Mouse (Mus musculus) neural tube, embryonic 14.5 days (tissue): Measurements from ENCODE around the gene Ly6g6c. TPM values are rescaled to one million over a fixed set of nuclear protein-coding genes. Genes with fewer than 3 reads are reported as not detected.

Source experiments
- ATAC-seq: fragments of 200-750 bp; cut with Nextera tagmentation; 2 replicates; pipeline ENCODE4 v1.8.0; 2017; ENCODE audit warnings: low read depth, mild to moderate bottlenecking, moderate TSS enrichment, moderate library complexity
- H3K27ac ChIP-seq: fragments of 300-500 bp; sonication (generic); 2 replicates; pipeline ENCODE4 v1.5.1; 2014; ENCODE audit warnings: low read depth, mild to moderate bottlenecking, control low read depth, low read length, moderate library complexity, mixed read lengths
- H3K27me3 ChIP-seq: fragments of 300-500 bp; sonication (generic); 2 replicates; pipeline ENCODE4 v1.6.1; 2014; ENCODE audit warnings: low read length; ENCODE audit not compliant: control insufficient read depth, insufficient read depth
- H3K36me3 ChIP-seq: fragments of 300-500 bp; sonication (generic); 2 replicates; pipeline ENCODE4 v1.6.1; 2014; ENCODE audit warnings: low read length, mixed read lengths; ENCODE audit not compliant: control insufficient read depth, insufficient read depth
- H3K4me1 ChIP-seq: fragments of 300-500 bp; sonication (generic); 2 replicates; pipeline ENCODE4 v1.6.1; 2014; ENCODE audit warnings: low read length; ENCODE audit not compliant: control insufficient read depth, insufficient read depth
- H3K4me2 ChIP-seq: fragments of 300-500 bp; sonication (generic); 2 replicates; pipeline ENCODE4 v1.6.1; 2014; ENCODE audit warnings: mild to moderate bottlenecking, low read depth, low read length, control low read depth
- H3K4me3 ChIP-seq: fragments of 300-500 bp; sonication (generic); 2 replicates; pipeline ENCODE4 v1.5.1; 2014; ENCODE audit warnings: low read depth, low read length, control low read depth, mixed read lengths
- H3K9ac ChIP-seq: fragments of 300-500 bp; sonication (generic); replicated peaks from 2 replicates; pipeline ENCODE4 v1.6.1; 2014; ENCODE audit warnings: low read depth, mild to moderate bottlenecking, control low read depth, low read length, mixed read lengths
- H3K9me3 ChIP-seq: fragments of 300-500 bp; sonication (generic); 2 replicates; pipeline ENCODE4 v1.6.1; 2016; ENCODE audit warnings: low read length; ENCODE audit not compliant: control insufficient read depth
- WGBS: fragments of 180-500 bp; shearing (Covaris S2); extraction: QIAGEN DNeasy Blood & Tissue Kit; methylation state at CpG from one replicate; pipeline ENCODE4 v1.1.7; 2014; 5-methylcytosine and 5-hydroxymethylcytosine counted together
- polyA plus RNA-seq: library from polyadenylated mRNA; unstranded; fragments of >200 nt; fragmentation: Nextera tagmentation; extraction: Ambion mirVana; gene quantifications from 2 replicates; pipeline ENCODE4 v1.2.1, GENCODE M21; 2014

Ly6g6c gene
- polyA plus RNA-seq, 1 experiment from 2014 or later, result not detected

- no peak for ATAC-seq
- Histone ChIP-seq H3K9ac (no peak overlapping the region), H3K4me3 (no peak overlapping the region), H3K27me3 (no peaks in the 10 kb centered on the region), H3K27ac (no peak overlapping the region), H3K4me1 (no peaks in the 10 kb centered on the region), H3K4me2 (no peak overlapping the region), H3K9me3 (no peaks in the 10 kb centered on the region), H3K36me3 (no peaks in the 10 kb centered on the region)
- 77% methylated on average over 6 of the region's 6 CpGs for WGBS
Measured at GRCm38 (mm10) chr17:35021842-35022477, 43.2 kb upstream of the Ly6g6c start.

GRCm38 (mm10) chr17:35022541-35023060, 42.6 kb upstream of the Ly6g6c start:
- Histone ChIP-seq H3K4me1 (no peaks in the 10 kb centered on the region), H3K9ac (no peak overlapping the region), H3K36me3 (no peaks in the 10 kb centered on the region), H3K27me3 (no peaks in the 10 kb centered on the region), H3K4me3 (no peak overlapping the region), H3K9me3 (no peaks in the 10 kb centered on the region), H3K4me2 (no peak overlapping the region), H3K27ac (no peak overlapping the region)
- ATAC-seq, result no peak
- 93% methylated on average over 8 of the region's 8 CpGs for WGBS

- Histone ChIP-seq H3K36me3 (no peaks in the 10 kb centered on the region), H3K27me3 (no peaks in the 10 kb centered on the region), H3K9ac (no peak overlapping the region), H3K4me2 (no peak overlapping the region), H3K9me3 (no peaks in the 10 kb centered on the region), H3K27ac (no peak overlapping the region), H3K4me1 (no peaks in the 10 kb centered on the region), H3K4me3 (no peak overlapping the region)
- ATAC-seq, result no peak
- 89% methylated on average over 5 of the region's 5 CpGs for WGBS
Measured at GRCm38 (mm10) chr17:35023221-35023620, 42.0 kb upstream of the Ly6g6c start.

GRCm38 (mm10) chr17:35023756-35024155, 41.4 kb upstream of the Ly6g6c start:
- H3K4me3 ChIP-seq, result no peak overlapping the region
- no peak for ATAC-seq
- no peaks in the 10 kb centered on the region for H3K27me3 ChIP-seq
- H3K36me3 ChIP-seq, result no peaks in the 10 kb centered on the region
- 84% methylated on average over 4 of the region's 4 CpGs for WGBS
- no peaks in the 10 kb centered on the region for H3K4me1 ChIP-seq
- no peak overlapping the region for H3K4me2 ChIP-seq
- H3K9me3 ChIP-seq, result no peaks in the 10 kb centered on the region
- no peak overlapping the region for H3K27ac ChIP-seq
- H3K9ac ChIP-seq, result no peak overlapping the region

DNA sequence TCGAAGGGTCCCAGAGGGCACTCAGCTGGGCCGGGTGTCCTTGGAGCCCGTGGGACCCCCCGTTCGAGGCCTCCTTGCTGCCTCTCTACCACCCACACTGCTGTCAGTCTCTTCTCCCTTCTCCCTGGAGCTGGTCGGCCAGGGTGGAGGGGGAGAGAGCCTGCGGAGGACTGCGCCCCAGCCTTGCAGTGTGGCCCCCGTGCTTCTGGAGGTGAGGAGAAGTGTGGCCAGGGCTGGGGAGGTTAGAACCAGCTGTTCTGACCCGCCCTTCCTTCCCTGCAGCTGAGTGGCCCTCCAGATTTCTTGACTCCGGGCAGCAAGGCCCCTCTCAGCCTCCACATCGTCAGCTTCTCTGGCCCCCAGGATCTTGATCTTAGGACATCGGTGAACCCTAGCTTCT, 40.9 kb upstream of the Ly6g6c start:
- 82% methylated on average over 13 of the region's 13 CpGs for WGBS
- H3K4me1 ChIP-seq, result no peaks in the 10 kb centered on the region
- H3K36me3 ChIP-seq, result no peaks in the 10 kb centered on the region
- no peaks in the 10 kb centered on the region for H3K27me3 ChIP-seq
- no peak overlapping the region for H3K4me3 ChIP-seq
- no peak overlapping the region for H3K9ac ChIP-seq
- no peak overlapping the region for H3K4me2 ChIP-seq
- ATAC-seq, result no peak
- H3K9me3 ChIP-seq, result no peaks in the 10 kb centered on the region
- H3K27ac ChIP-seq, result no peak overlapping the region

GRCm38 (mm10) chr17:35024691-35025488, 40.3 kb upstream of the Ly6g6c start:
- Histone ChIP-seq H3K4me3 (no peak overlapping the region), H3K27ac (no peak overlapping the region), H3K9me3 (no peaks in the 10 kb centered on the region), H3K4me2 (no peak overlapping the region), H3K36me3 (no peaks in the 10 kb centered on the region), H3K27me3 (no peaks in the 10 kb centered on the region), H3K4me1 (0 out of 2 replicates have a peak, but pooled peaks cover 2% of the 10 kb centered on the region), H3K9ac (no peak overlapping the region)
- WGBS, result 78% methylated on average over 5 of the region's 10 CpGs
- no peak for ATAC-seq

GRCm38 (mm10) chr17:35026206-35026605, 39.0 kb upstream of the Ly6g6c start:
- no peak overlapping the region for H3K4me2 ChIP-seq
- no peak overlapping the region for H3K4me3 ChIP-seq
- no peaks in the 10 kb centered on the region for H3K9me3 ChIP-seq
- no peak overlapping the region for H3K9ac ChIP-seq
- H3K36me3 ChIP-seq, result no peaks in the 10 kb centered on the region
- H3K27ac ChIP-seq, result no peak overlapping the region
- no peaks in the 10 kb centered on the region for H3K27me3 ChIP-seq
- H3K4me1 ChIP-seq, result 0 out of 2 replicates have a peak, but pooled peaks cover 2% of the 10 kb centered on the region
- no peak for ATAC-seq
- WGBS, result 87% methylated on average over 5 of the region's 5 CpGs

GRCm38 (mm10) chr17:35027277-35028068, 37.7 kb upstream of the Ly6g6c start, which contains the start of gene Sapcd1:
Gene Sapcd1, minus strand, starts transcription at chr17:35028016.
- Histone ChIP-seq H3K27me3 (no peaks in the 10 kb centered on the region), H3K9ac (peak within 1 kb of the TSS; percentile 21; the same call in 1 of the 2 replicates), H3K36me3 (no peaks in the 10 kb centered on the region), H3K4me3 (no peak within 1 kb of the TSS), H3K4me1 (0 out of 2 replicates have a peak, but pooled peaks cover 2% of the 10 kb centered on the region), H3K4me2 (no peak within 1 kb of the TSS; the same call in 1 of the 2 replicates), H3K9me3 (no peaks in the 10 kb centered on the region), H3K27ac (peak within 1 kb of the TSS; percentile 3)
- peak; percentile 71; the same call in 1 of the 2 replicates for ATAC-seq
- 27% methylated on average over 13 of the region's 13 CpGs for WGBS
